Mouse (Mus musculus) retina, embryonic 14.5 days (tissue): Measurements from ENCODE around the gene Slc22a14.
A peak's percentile ranks its signal among the peaks of the same experiment; 100 is the strongest.
"Not testable (repeated sequence)": the region's sequence is repeated elsewhere in the genome, so short reads cannot be mapped to it uniquely, and the experiment has no call there.

Experiments used
- DNase-seq: peaks from one replicate; pipeline ENCODE4 v3.0.0-alpha.2; 2015; ENCODE audit warnings: low spot score

Gene Slc22a14

GRCm38 (mm10) chr9:119365284-119365683 is at the start of gene Slc22a14:
Gene Slc22a14, minus strand, starts transcription at chr9:119365553.
- no peak for DNase-seq

GRCm38 (mm10) chr9:119409864-119410263 is 44.5 kb upstream of the Slc22a14 start:
- DNase-seq, result no peak

GRCm38 (mm10) chr9:119408898-119409664 is 43.7 kb upstream of the Slc22a14 start:
- DNase-seq, result no peak

- DNase-seq, result no peak
Observed at GRCm38 (mm10) chr9:119407884-119408283, 42.5 kb upstream of the Slc22a14 start.

DNA sequence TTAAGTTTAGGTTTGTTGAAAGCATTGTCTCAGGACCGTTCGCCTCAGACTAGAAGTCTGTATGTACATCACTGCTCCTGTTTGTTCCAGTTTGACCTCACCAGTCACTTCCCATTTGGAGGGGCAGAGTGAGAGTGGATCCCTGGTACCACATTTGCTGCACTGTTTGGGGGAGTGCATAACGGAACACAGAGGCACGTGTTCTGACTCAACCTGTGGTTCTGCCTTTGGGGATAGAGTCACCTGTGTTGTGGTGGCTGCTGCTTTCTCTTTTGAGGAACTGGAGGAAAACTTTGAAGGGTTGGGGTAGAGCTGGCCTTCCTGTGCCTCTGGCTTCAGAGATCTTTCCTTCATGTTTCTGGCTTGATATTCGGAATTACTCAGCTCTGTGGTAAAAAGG is 38.7 kb upstream of the Slc22a14 start:
- DNase-seq, result no peak

- DNase-seq, result peak; percentile 79
Observed at GRCm38 (mm10) chr9:119403236-119403641, 37.9 kb upstream of the Slc22a14 start.

- peak; percentile 60 for DNase-seq
Observed at GRCm38 (mm10) chr9:119402253-119403235, 37.2 kb upstream of the Slc22a14 start.

- peak; percentile 98 for DNase-seq
Observed at GRCm38 (mm10) chr9:119401801-119402214, 36.5 kb upstream of the Slc22a14 start, which contains the start of gene Acvr2b. Gene Acvr2b, plus strand, starts transcription at chr9:119402118.

GRCm38 (mm10) chr9:119401351-119401750 is 36.0 kb upstream of the Slc22a14 start:
- no peak for DNase-seq

GRCm38 (mm10) chr9:119394808-119395207 is 29.5 kb upstream of the Slc22a14 start:
- no peak for DNase-seq

DNA sequence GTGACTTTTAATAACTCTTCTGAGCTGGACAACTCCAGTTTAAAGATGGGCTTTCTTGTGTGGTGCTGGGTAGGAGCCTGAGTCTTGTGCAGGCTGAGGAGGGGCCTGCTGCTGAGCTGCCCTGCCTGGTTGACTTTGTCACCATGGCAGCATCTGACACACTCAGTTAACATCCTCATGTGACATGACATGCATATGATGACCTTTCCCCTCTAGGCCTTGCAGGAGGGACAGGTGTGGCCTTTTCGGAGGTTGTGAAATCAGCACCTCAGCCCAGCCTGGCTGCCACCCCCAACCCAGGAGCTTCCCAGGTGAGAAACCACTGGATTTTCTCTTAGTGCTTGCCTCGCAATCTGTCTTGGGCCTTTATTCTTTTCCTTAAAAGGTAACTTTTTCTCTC is 24.9 kb upstream of the Slc22a14 start:
- DNase-seq, result no peak

DNA sequence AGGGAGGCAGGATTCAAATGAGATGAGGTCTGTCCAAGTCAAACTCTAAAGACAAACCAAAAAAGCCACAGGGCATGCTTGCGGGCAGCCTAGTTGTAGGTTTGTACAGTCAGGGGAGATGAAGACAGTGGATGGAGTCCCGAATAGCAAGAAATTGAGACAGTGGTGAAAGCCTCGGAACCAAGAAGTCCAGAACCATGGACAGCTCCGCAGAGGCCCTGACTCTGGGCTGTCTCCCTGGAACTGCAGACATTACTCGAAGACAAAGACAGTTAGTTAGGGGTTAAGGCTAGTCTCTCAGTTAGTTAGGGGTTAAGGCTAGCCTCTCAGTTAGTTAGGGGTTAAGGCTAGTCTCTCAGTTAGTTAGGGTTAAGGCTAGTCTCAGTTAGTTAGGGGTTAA is 23.6 kb upstream of the Slc22a14 start:
- peak; percentile 46 for DNase-seq

- DNase-seq, result no peak
Observed at GRCm38 (mm10) chr9:119382603-119383002, 17.2 kb upstream of the Slc22a14 start.

GRCm38 (mm10) chr9:119378231-119378630 is 12.9 kb upstream of the Slc22a14 start:
- no peak for DNase-seq

DNA sequence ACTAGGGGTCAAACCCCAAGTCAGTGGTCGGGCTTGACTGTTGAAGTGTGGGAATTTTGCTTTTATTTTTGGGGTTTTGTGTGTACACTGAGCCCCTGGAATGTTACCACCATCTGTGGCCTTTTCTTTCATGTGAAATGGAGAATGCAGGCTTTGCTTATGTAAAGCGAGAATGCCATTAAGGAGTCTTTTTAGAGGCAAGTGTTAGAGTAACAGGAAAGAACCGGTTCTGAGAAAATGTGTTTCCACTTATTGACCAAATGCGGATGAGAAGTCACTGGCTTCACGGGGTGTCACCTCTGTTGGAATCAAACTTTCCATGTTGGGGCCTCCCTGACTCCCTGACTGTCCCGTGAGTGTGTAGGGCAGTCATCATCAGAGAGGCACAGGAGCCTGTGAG is 10.2 kb upstream of the Slc22a14 start:
- no peak for DNase-seq

- no peak for DNase-seq
Observed at GRCm38 (mm10) chr9:119375008-119375407, 9.7 kb upstream of the Slc22a14 start.

- no peak for DNase-seq
Observed at GRCm38 (mm10) chr9:119371251-119371650, 5.9 kb upstream of the Slc22a14 start.

DNA sequence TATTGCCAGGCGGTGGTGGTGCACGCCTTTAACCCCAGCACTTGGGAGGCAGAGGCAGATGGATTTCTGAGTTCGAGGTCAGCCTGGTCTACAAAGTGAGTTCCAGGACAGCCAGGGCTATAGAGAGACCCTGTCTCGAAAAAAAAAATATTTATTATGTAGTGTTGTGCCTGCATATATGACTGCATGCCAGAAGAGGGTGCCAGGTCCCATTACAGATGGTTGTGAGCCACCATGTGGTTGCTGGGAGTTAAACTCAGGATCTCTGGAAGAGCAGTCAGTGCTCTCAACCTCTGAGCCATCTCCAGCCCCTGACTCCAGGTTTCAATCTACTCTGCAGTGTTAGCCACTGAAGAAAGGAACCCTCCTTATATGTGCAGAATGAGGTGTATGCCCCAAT is 5.4 kb upstream of the Slc22a14 start:
- not testable (repeated sequence) for DNase-seq

GRCm38 (mm10) chr9:119368367-119368766 is 3.0 kb upstream of the Slc22a14 start:
- no peak for DNase-seq

DNA sequence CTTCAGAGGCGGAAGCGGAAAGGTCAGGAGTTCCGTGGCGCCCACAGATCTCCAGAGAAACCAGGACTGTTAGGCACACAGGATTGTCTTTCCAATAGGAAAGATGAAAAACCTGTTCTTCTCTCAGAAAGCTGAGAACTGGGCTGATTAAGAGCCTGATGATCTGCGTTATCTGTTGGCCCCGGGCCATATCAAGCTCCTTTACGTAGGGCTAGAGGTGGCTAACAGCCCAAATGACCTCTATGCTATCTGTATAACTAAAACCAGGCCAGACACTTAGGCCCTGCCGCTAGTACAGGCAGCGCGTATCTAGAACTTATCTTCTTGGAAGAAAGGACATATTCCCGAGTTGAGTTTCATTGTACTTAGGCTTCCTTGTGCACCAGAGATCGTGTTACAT is 2.1 kb downstream of the Slc22a14 start:
- no peak for DNase-seq

DNA sequence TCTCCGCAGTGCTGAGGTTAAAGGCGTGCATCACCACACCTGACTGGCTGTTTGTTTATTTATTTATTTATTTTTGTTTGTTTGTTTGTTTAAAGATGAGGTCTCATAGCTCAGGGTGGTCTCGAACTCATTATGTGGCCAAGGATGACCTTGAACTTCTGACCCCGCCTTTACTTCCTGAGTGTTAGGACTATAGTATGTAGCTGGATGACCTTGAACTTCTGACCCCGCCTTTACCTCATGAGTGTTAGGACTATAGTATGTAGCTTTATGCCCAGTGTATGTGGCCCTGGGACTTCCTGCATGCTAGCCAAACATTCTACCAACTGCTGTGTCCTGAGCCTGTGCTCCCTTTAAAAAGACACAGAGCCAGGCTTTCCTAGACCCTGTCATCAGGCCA is 3.9 kb downstream of the Slc22a14 start:
- DNase-seq, result no peak

GRCm38 (mm10) chr9:119358058-119358429 is 7.3 kb downstream of the Slc22a14 start:
- DNase-seq, result no peak
